Mouse (Mus musculus) midbrain, embryonic 11.5 days (tissue): ENCODE measurements around the gene Nckap5. TPM values are rescaled to one million over a fixed set of nuclear protein-coding genes. Genes with fewer than 3 reads are reported as not detected.

Experiments used
- ATAC-seq: fragments of 200-750 bp; cut with Nextera tagmentation; 2 replicates; pipeline ENCODE4 v1.8.0; 2017; ENCODE audit warnings: moderate TSS enrichment, moderate library complexity; ENCODE audit not compliant: low FRiP score
- DNase-seq: peaks from one replicate; pipeline ENCODE4 v3.0.0; 2015; ENCODE audit warnings: low spot score; ENCODE audit errors: missing footprints
- H3K27ac ChIP-seq: fragments of 300-500 bp; sonication (generic); 2 replicates; pipeline ENCODE4 v1.5.1; 2014; ENCODE audit warnings: low read depth, low read length
- H3K27me3 ChIP-seq: fragments of 300-500 bp; sonication (generic); 2 replicates; pipeline ENCODE4 v1.6.1; 2014; ENCODE audit warnings: mild to moderate bottlenecking, low read length, moderate library complexity, mixed read lengths; ENCODE audit not compliant: control insufficient read depth, insufficient read depth
- H3K36me3 ChIP-seq: fragments of 300-500 bp; sonication (generic); 2 replicates; pipeline ENCODE4 v1.6.1; 2014; ENCODE audit warnings: mild to moderate bottlenecking, low read length, moderate library complexity, mixed read lengths; ENCODE audit not compliant: control insufficient read depth, insufficient read depth
- H3K4me1 ChIP-seq: fragments of 300-500 bp; sonication (generic); 2 replicates; pipeline ENCODE4 v1.6.1; 2014; ENCODE audit warnings: low read length; ENCODE audit not compliant: control insufficient read depth, insufficient read depth
- H3K4me2 ChIP-seq: fragments of 300-500 bp; sonication (generic); 2 replicates; pipeline ENCODE4 v1.6.1; 2014; ENCODE audit warnings: mild to moderate bottlenecking, moderate library complexity
- H3K4me3 ChIP-seq: fragments of 300-500 bp; sonication (generic); 2 replicates; pipeline ENCODE4 v1.5.1; 2014; ENCODE audit warnings: low read depth, low read length
- H3K9ac ChIP-seq: fragments of 300-500 bp; sonication (generic); 2 replicates; pipeline ENCODE4 v1.6.1; 2014; ENCODE audit warnings: low read length
- H3K9me3 ChIP-seq: fragments of 300-500 bp; sonication (generic); 2 replicates; pipeline ENCODE4 v1.6.1; 2016; ENCODE audit warnings: low read length; ENCODE audit not compliant: control insufficient read depth
- WGBS: fragments of 180-500 bp; shearing (Covaris S2); extraction: QIAGEN DNeasy Blood & Tissue Kit; methylation state at CpG from one replicate; pipeline ENCODE4 v1.1.7; 2014; 5-methylcytosine and 5-hydroxymethylcytosine counted together
- polyA plus RNA-seq: library from polyadenylated mRNA; unstranded; fragments of >200 nt; fragmentation: Nextera tagmentation; extraction: Ambion mirVana; gene quantifications from 2 replicates; pipeline ENCODE4 v1.2.1, GENCODE M21; 2014

Gene Nckap5
- polyA plus RNA-seq, 1 experiment from 2014 or later = 20.4 TPM

DNA sequence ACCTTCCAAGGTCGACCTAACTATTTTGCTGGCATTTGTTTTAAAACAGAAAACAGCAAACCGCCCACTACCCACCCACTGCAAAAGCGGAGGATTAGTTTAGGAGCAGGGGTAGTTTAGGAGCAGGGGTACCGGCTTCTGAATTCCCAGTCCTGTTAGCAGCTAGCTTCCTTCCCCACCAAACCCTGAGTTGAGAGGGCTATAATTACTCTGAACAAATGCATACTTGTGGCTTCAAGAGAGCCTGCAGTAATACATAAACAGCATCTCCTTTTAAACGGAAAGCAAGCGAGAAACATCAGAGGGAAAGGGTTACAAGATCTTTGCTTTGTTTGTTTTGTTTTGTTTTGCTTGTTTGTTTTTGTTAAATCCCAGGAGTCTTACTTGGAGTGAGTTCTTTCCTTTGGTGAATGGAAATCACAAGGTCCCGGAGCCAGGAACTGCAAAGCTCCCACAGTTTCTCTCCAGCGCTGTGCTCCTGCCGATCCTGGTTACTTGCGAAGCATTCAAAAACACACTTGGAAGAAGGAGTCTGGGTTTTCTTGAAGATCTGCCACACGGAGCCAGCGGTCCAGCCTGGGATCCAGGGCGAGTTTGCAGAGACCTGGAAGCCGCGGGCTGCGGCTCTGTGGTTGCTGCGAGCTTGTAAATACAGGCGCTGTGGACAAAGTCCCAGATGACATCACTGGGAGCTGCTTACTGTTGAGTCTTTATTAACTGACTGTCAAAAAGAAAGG lies 92.9 kb downstream of the Nckap5 start:
- peaks cover 23% of the 10 kb centered on the region for H3K4me1 ChIP-seq
- no peaks in the 10 kb centered on the region for H3K9me3 ChIP-seq
- peak overlapping the region; percentile 74 for H3K9ac ChIP-seq

DNA sequence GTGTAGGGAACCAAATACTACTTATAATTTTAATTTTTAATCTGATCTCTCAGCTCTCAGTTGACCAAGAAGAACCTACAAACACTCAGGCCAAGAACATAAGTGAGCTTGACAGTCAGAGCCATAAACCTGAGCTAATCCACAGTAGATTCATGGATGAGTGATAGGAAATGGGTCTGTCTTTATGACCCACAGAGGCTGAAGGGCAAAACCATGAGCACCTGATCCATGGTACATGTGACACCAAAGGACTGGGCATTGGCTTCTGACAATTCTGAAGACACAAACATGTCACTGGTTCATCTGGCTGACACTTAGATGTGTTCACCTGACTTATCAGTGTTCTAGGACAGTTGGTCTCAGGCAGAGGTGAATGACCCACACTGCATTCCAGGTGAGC lies 98.9 kb downstream of the Nckap5 start:
- DNase-seq = no peak
- no peak for ATAC-seq
- no peaks in the 10 kb centered on the region for H3K36me3 ChIP-seq
- H3K9me3 ChIP-seq = no peaks in the 10 kb centered on the region
- H3K4me1 ChIP-seq = peaks cover 17% of the 10 kb centered on the region
- no peak overlapping the region for H3K4me3 ChIP-seq
- no peaks in the 10 kb centered on the region for H3K27me3 ChIP-seq
- H3K4me2 ChIP-seq = no peak overlapping the region
- H3K9ac ChIP-seq = no peak overlapping the region
- H3K27ac ChIP-seq = no peak overlapping the region

More for the DNA sequence above, 92.9 kb downstream of the Nckap5 start:
- Histone ChIP-seq H3K36me3 (no peaks in the 10 kb centered on the region), H3K27ac (peak overlapping the region; percentile 62), H3K4me3 (peak overlapping the region; percentile 45), H3K4me2 (peak overlapping the region; percentile 48), H3K27me3 (no peaks in the 10 kb centered on the region)
- 2% methylated on average over 18 of the region's 18 CpGs for WGBS
- peak; percentile 94 for DNase-seq
- ATAC-seq = peak; percentile 84

DNA sequence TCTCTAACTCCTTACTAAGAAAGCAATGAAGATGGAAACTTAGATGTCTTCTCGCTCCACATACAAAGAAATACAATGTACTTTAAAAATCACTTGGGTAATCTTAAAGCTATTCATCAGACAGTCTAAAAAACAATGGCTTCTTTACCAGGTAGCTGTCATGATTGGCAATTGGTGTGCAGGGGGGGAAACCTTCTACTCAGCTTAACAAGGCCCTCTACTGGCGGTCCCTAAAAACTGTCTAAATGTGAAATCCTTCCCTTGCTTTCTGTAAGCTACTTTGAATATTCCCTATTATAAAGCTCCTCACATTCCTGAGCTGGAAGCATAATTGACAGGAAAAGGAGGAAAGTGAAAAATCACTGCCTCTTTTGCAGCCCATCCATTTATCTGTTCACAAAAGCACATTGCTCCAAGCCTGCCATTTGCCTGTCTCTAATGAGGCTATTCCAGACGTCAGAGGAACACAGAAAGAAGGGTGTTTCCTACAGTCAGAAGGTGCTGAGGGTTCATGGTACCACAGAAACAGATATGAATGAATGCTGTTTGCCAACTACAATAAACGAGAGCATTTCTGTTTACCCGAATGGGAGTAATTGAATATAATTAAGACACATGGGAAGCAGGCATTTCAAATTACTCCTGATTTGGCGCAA lies 104.1 kb downstream of the Nckap5 start:
- DNase-seq (no peak), ATAC-seq (no peak)
- peaks cover 6% of the 10 kb centered on the region; the same call in 1 of the 2 replicates for H3K4me1 ChIP-seq
- H3K27ac ChIP-seq = no peak overlapping the region
- H3K9me3 ChIP-seq = no peaks in the 10 kb centered on the region
- no peak overlapping the region for H3K9ac ChIP-seq
- no peaks in the 10 kb centered on the region for H3K27me3 ChIP-seq
- H3K4me2 ChIP-seq = no peak overlapping the region
- H3K36me3 ChIP-seq = no peaks in the 10 kb centered on the region
- 68% methylated on average over 6 of the region's 6 CpGs for WGBS
- H3K4me3 ChIP-seq = no peak overlapping the region

DNA sequence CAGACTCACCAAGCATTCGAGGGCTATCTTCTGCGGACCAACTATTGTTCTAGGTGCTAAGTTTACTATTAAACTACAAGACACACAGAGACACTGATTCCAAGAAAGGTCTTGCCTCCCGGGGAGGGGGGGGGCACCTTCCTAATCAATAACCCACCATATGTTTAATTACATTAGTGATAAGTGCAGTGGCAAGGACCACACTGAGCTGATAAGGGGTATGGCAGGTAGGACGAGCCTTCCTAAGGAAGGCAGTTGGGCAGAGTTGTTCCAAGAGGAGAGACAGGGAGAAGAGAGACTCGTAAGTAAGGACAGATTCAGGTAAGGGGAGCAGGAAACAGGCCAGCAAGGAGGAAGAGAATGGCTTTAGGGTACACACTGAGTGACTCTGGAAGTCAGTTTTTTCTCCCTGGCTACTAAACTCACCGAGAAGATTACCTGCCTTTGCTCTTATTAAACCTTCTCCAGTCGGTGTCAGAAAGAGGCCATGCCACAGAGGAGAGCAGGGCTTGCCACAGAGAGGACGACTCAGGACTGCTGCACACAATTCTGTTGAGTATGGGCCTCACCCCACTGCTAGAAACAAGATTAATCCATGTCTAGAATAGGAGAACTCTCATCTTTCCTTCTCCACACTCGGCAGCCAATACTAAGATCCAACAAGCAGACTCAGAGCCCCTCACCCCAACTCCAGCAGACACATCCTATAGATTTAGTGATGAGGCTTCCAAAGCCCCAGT lies 104.8 kb downstream of the Nckap5 start:
- Histone ChIP-seq H3K27me3 (no peaks in the 10 kb centered on the region), H3K4me1 (peaks cover 6% of the 10 kb centered on the region; the same call in 1 of the 2 replicates), H3K36me3 (no peaks in the 10 kb centered on the region), H3K4me3 (no peak overlapping the region), H3K9ac (no peak overlapping the region), H3K4me2 (no peak overlapping the region), H3K9me3 (no peaks in the 10 kb centered on the region), H3K27ac (no peak overlapping the region)
- WGBS = 81% methylated on average over 9 of the region's 9 CpGs
- ATAC-seq = no peak
- no peak for DNase-seq

DNA sequence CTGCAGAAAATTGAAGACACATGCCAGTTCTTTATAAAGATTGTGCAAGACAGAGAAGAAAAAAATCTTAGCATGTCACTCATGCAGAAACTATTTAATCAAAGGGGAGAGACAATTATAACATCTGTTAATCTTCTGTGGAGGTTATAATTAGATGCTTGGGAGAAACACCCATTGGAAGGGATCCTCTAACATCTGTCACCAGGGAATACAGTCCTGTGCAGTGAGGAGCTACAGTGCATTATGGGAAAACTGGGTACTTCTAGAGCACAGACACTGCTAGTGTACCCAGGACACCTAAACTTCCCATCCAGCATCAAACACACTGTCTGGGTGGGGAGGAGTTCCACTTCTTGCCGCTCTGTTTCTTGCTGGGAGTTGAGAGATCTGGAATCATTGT lies 108.7 kb downstream of the Nckap5 start:
- Histone ChIP-seq H3K9ac (no peak overlapping the region), H3K27me3 (no peaks in the 10 kb centered on the region), H3K27ac (no peak overlapping the region), H3K9me3 (no peaks in the 10 kb centered on the region), H3K36me3 (no peaks in the 10 kb centered on the region), H3K4me1 (0 out of 2 replicates have a peak, but pooled peaks cover 3% of the 10 kb centered on the region), H3K4me3 (no peak overlapping the region), H3K4me2 (no peak overlapping the region)
- 82% methylated on average over 1 of the region's 1 CpGs for WGBS
- ATAC-seq (no peak), DNase-seq (no peak)

DNA sequence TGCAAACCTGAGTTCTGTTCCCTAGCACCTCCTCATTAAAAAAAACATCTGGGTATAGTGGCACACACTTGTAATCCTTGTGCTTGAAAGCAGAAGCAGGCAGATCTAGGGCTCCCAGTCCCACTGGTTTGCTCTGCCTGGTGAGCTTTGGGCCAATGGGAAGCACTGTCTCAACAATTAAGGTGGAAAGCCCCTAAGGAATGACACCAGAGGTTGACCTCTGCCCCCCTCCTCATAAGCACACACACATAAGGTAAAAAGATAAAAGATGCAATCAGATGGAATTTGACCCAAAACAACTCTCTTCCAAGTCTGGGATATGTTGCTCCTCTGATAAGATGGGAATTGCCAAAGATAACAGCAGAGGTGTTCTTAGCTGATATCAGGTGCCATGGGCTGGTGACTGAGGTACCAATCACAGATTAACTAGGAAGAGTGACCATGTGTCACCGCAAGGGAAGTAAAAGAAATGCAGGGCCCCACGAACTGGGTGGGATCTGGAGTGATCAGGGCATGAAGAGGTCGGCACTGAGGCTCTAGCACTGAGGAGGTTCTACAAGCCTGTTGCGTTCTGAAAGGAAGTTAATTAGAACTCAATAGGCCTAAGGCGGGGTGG lies 110.8 kb downstream of the Nckap5 start:
- H3K4me1 ChIP-seq = no peaks in the 10 kb centered on the region
- H3K9me3 ChIP-seq = peaks cover 3% of the 10 kb centered on the region; the same call in 1 of the 2 replicates
- no peak overlapping the region for H3K9ac ChIP-seq
- H3K27ac ChIP-seq = no peak overlapping the region
- no peaks in the 10 kb centered on the region for H3K27me3 ChIP-seq
- WGBS = 80% methylated on average over 5 of the region's 5 CpGs
- H3K4me3 ChIP-seq = no peak overlapping the region
- H3K4me2 ChIP-seq = no peak overlapping the region
- ATAC-seq = no peak
- no peak for DNase-seq
- H3K36me3 ChIP-seq = 0 out of 2 replicates have a peak, but pooled peaks cover 2% of the 10 kb centered on the region

DNA sequence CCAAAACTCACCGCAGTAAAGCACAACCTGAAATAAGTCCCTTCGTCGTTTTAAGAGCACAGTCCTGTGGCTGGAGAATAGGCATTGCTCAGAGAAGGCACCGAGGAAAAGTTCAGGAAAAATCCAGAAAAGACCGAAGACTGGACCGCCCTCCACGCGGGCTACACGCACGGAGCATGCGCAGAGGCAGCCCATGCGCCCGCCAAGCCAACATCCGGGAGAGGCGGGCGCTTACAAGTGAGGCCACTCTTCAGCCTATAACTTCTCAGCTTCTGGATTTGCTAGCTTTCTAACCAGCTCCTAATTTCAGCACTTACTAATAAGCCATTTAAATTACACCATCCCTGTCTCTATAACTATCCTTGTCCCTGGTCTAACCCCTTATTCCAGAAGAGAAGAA lies 124.0 kb downstream of the Nckap5 start:
- 95% methylated on average over 16 of the region's 16 CpGs for WGBS
- DNase-seq (no peak), ATAC-seq (no peak)
- Histone ChIP-seq H3K4me1 (0 out of 2 replicates have a peak, but pooled peaks cover 2% of the 10 kb centered on the region), H3K4me3 (no peak overlapping the region), H3K9ac (no peak overlapping the region), H3K4me2 (no peak overlapping the region), H3K27ac (no peak overlapping the region), H3K9me3 (no peaks in the 10 kb centered on the region), H3K36me3 (no peaks in the 10 kb centered on the region), H3K27me3 (no peaks in the 10 kb centered on the region)

DNA sequence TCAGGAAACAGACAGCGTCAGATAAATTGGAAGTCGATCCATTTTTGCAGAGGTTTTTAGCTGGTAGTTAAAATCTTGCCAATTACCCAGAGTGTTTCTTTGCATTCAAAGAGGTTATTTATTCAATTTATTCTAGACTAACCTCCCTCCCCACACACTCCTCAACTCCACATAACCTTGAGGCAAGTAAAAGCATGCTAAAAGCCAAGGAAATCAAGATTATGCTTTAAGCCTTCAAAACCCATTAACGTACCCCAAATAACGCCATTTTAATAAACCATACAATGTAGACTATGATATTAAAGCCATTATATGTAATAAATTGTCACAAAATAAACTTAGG lies 129.7 kb downstream of the Nckap5 start:
- DNase-seq = no peak
- no peaks in the 10 kb centered on the region for H3K4me1 ChIP-seq
- H3K27me3 ChIP-seq = no peaks in the 10 kb centered on the region
- H3K4me2 ChIP-seq = no peak overlapping the region
- H3K4me3 ChIP-seq = no peak overlapping the region
- H3K9me3 ChIP-seq = no peaks in the 10 kb centered on the region
- H3K36me3 ChIP-seq = no peaks in the 10 kb centered on the region
- no peak for ATAC-seq
- H3K27ac ChIP-seq = no peak overlapping the region
- 95% methylated on average over 4 of the region's 4 CpGs for WGBS
- H3K9ac ChIP-seq = no peak overlapping the region
